Mouse (Mus musculus) mouse trophoblast stem cell (cell line): ENCODE data around the gene Rps15.

Experiments used
- in situ Hi-C, 2 experiments: fragments of 300-500 bp; cut with MseI, MboI; formaldehyde crosslinking; loops; 2 replicates in 1 of 2; 3 replicates in 1 of 2; pipeline ENCODE4 v1.15.1; 2025

Rps15 gene

DNA sequence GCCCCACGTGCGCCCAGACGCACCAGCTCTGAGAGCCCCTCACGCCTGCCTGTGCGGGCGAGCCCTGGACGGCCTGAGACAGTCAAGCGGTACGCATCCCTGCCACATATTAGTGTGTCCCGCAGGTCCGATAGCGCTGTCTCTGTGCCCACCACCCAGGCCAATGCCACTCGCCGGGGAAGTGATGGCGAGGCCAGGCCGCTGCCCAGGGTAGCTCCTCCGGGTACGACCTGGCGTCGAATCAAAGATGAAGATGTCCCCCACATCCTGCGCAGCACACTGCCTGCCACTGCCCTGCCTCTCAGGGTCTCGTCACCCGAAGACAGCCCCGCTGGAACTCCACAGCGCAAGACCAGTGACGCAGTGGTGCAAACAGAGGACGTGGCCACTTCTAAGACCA lies 23.1 kb downstream of the Rps15 start:
- in situ Hi-C loops: no loop called here

GRCm38 (mm10) chr10:80316359-80316781 lies 24.1 kb downstream of the Rps15 start:
- in situ Hi-C loops: no loop called here

DNA sequence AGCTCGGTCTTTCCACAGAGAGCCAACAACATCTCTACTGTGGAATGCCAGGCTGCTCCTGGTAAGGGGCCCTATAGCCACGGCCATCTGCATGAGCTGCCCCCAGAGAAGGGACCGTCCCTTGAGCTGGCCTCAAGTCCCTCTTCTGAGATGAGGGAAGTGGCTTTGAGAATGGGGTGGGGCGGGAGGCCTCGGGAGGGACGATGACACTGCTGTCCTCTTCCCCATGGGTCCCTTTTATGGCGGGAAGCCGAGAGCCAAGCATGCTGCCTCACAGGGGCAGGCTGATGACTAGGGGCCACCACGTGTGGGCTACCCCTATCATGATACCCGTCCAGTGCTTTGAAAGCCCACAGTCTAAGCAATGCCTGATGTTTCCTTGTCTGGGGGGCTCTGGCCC lies 24.8 kb downstream of the Rps15 start:
- in situ Hi-C loops: no loop called here

GRCm38 (mm10) chr10:80320340-80320760 lies 28.1 kb downstream of the Rps15 start, which contains the start of gene 2310011J03Rik:
2310011J03Rik (minus strand) TSS chr10:80320537.
- in situ Hi-C loops: no loop called here

- in situ Hi-C loops: no loop called here
These were observed 28.9 kb downstream of the Rps15 start for GRCm38 (mm10) chr10:80321014-80321669.

DNA sequence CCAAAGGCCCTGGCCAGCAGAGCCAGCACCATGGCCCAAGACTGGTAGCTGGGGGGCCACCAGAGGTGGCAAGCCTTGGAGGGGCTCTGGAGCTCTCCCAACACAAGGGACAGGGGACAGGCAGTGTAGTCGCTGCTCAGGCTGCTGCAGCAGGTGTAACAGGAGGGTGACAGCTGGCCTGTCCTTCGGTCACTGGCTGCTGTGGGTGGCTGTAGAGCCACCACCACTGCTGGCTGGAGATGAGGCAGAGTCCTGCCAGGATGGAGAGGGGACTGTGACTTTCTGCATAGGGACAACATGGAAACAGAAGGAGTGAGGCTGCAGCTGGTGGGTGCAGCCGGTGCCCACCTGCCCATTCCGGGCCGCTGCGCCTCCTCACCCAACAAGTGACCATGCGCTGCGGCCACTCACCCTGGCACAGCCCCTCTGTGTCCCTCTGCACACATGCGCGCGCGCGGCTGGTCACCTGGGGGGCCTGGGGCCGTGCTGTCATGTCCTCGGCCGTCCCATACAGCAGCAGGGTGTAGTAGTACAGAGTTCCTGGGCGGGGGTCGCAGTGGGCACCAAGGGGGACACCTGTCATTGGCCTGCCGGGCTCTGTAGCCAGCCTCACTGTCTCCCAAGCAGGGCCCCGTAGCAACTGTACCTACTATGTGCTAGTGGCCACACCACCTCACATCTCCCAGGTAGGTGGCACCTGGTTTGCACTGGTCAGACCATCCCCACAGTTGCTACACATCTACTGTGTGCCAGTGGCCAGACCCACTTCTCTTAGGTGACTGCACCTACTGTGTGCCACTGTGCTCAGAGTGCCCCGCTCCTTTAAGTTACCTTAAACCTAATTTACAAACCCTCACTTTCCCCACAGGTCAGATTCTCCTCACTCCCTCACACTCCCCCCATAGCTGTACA lies 29.7 kb downstream of the Rps15 start:
- in situ Hi-C loops: no loop called here

DNA sequence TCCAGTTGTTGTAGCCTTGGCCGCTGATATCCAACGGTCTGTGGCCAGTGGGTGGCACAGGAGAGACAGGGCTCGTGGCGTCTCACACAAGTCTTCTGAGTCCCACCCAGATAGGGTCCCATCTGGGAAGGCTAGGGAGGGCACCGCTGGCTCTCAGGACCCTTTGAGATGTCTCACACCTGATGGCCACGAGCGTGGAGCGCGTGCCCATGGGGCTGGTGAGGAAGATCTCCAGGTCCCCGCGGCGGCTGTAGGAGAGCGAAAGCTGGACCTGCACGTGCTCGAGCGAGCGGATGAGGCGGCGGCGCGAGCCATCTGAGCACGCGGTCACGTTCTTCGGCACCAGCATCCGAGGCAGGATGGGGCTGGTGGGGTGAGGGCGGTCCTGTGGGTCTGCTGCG lies 30.6 kb downstream of the Rps15 start:
- in situ Hi-C loops: no loop called here

- in situ Hi-C loops: no loop called here
These were observed 31.2 kb downstream of the Rps15 start for GRCm38 (mm10) chr10:80323261-80324119.

GRCm38 (mm10) chr10:80324120-80325037 lies 32.1 kb downstream of the Rps15 start:
- in situ Hi-C loops: no loop called here

GRCm38 (mm10) chr10:80325045-80325444 lies 32.8 kb downstream of the Rps15 start:
- in situ Hi-C loops: no loop called here

DNA sequence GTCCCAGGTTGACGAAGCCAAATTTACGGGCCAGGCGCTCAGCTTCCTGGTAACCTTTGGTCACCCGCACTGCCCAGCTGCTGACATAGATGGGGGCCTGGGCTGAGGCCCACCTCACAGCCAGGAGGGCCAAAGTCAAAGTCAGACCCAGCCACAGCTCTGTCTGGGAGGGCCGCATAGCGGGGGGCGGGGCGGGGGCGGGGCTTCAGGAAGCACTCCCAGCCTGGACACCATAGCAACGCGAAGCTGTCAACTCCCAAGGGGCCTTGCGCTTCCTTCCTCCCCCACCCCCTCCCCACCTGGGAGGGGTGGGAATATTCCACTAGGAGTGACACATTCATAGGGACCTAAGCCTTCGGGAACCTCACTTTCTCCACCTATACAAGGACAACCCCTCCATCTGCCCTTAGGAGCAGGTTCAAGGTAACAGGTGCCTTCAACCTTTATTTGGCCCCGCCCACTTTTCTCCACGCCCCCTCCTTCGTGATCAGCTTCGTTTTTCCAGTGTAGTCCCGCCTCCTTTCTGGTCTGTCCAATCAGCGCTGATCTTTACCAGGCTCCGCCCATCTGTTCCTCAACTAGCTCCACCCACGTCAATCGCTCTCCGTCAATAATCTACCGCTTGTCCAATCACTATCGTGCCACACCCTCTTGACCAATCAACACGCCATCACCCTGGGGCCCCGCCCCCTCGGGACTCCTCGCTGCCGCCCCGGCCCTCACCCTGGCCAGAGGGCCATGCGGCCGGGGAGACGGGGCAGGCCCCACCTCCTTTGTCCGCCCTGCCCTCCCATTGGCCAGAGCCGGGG lies 37.2 kb downstream of the Rps15 start, which contains the start of the genes Pcsk4 and Reep6:
TSS of gene Pcsk4 (minus strand) at position 226 of the 809 bp plus-strand sequence.
TSS of gene Reep6 (plus strand) at position 681 of the 809 bp plus-strand sequence.
- in situ Hi-C loops: no loop called here

- in situ Hi-C loops: no loop called here
These were observed 37.8 kb downstream of the Rps15 start for GRCm38 (mm10) chr10:80330084-80330483.

DNA sequence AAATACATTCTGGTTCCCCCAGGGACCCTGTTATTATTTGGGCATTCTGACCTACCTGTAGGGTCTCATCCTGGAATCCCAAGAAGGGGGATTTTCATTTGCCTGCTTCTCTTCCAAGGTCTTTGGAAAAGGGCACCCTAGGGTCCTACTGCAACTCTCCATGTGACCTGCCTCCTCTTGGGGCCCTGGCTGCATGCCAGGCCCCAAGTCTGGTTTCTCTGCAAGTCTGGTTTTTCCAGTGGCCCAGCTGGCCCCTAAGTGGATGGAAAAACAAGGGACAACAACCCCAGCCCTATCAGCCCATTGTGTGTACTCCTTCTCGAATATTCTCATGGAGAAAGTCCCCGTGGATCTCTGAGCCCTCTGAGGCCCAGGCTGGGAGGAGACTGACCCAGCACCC lies 38.6 kb downstream of the Rps15 start:
- in situ Hi-C loops: no loop called here

DNA sequence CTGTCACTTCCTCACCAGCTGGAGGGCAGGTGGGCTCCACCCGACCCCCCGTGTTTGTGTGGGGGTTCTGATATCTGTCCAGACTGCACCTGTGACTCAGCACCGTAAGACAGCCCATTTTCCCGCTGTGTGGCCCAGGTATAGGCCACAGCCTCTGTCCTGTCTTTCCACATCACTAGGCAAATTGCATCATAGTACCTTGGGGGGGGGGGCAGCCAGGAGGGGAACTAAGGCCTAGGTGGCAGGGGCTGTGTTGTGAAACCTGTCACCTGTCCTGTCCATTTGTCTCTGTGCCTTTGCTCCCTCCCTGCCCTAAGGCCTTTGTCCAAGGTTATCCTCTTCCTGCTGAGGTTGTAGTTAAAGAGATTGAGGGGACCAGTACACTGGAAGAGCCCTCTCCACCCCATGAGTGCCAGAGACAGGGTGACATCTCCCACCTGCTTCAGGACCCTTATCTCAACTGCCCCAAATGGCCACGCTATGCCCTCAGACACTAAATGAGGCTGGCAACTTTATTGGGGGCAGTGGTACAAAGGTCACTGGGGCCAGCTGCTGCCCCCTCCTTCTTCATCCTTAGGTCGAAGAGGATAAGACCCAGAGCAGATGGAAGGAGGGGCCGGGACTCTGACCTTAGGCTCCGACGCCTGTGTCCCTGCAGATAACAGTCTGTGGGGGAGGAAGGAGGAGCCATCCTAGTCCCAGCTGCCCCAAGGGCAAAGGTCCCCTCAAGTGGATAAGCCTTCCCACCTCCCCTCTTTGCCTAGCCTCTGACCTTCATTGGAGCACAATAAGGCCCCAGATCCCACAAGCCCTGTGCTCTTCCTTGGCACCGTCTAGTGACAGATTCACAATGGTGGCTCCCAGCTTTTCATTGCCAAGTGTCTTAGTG lies 39.6 kb downstream of the Rps15 start:
- in situ Hi-C loops: no loop called here

DNA sequence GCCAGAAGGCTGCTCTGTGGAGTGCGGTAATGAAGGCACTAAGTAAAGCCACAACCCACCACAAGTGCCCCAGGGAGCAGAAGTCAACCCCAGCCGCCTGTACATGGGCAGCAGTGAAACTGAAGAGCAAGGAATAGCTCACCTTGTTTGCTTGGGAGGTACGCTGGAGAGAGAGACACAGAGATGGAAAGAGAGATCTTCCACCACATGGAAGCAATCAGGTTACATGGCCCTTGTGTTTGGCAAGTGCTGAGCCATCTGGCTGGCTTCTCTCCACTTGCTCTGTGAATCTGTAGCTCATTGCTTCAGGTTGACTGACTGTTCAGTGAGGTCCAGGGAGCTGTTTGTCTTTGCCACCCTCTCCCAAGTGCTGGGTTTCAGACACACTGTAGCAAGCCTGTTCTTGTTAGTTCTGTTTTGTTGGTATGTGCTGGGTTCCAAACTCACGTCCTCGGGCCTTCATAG lies 40.3 kb downstream of the Rps15 start:
- in situ Hi-C loops: no loop called here

GRCm38 (mm10) chr10:80336263-80336662 lies 44.0 kb downstream of the Rps15 start:
- in situ Hi-C loops: no loop called here

DNA sequence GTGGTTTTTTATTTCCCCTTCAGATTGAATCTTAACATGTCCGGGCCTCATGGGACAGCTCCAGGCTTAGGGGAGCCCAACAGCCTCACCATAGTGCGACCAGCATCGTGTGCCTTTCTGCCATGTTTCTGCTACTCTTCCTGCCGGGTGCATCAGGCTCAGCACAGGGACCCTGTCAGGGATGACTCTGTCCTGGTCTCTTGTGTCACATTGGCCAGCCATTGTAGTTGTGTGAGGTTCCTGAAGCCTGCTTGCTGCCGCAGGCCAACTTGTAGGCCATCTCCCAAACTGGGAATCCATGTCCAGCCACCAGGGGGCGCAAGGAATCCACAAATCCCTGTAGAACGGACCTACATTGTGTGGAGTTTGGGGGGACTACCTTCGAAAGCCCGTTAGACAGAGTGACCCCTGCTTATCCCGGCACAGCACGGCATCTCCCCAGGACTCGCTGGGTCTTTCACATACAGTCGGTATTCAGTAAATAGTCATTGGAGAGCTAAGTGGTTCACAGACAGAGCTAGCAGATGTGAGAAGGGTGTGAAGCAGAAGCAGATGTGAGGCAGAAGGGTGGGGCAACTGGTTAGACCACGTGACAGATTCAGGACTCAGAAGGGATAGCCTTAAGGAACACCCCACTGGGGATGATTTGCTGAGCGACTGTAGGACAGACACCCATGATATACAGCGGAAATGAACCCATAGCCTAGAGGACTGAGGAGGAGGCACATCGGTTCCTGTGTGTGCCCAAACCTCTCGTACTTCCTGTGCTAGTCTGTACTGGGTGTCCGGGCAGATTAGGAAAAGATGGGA lies 47.9 kb downstream of the Rps15 start:
- in situ Hi-C loops: no loop called here

- in situ Hi-C loops: no loop called here
These were observed 48.8 kb downstream of the Rps15 start for GRCm38 (mm10) chr10:80341026-80341425.
